Mouse (Mus musculus) spleen, postnatal 10 days (tissue): ENCODE data around the gene Txndc11.
A peak's percentile ranks its signal among the peaks of the same experiment; 100 is the strongest.

Experiments
- DNase-seq, 2 experiments: peaks; one replicate each; pipeline ENCODE4 v3.0.0; 2021 to 2022; ENCODE audit warnings: low spot score in 2 of 2

The Txndc11 gene

GRCm38 (mm10) chr16:11104905-11105304 is 29.5 kb downstream of the Txndc11 start:
- DNase-seq: no peak

- DNase-seq: no peak
Observed at GRCm38 (mm10) chr16:11097301-11097700, 37.1 kb downstream of the Txndc11 start.

- DNase-seq: no peak
Observed at GRCm38 (mm10) chr16:11093717-11094386, 40.6 kb downstream of the Txndc11 start.

GRCm38 (mm10) chr16:11092523-11092922 is 41.9 kb downstream of the Txndc11 start:
- no peak for DNase-seq

GRCm38 (mm10) chr16:11092061-11092460 is 42.4 kb downstream of the Txndc11 start:
- DNase-seq: no peak

GRCm38 (mm10) chr16:11090836-11091570 is 43.4 kb downstream of the Txndc11 start:
- no peak for DNase-seq

- no peak for DNase-seq
Observed at GRCm38 (mm10) chr16:11086856-11087588, 47.4 kb downstream of the Txndc11 start.

GRCm38 (mm10) chr16:11086299-11086698 is 48.2 kb downstream of the Txndc11 start:
- no peak for DNase-seq

- no peak for DNase-seq
Observed at GRCm38 (mm10) chr16:11084181-11084580, 50.3 kb downstream of the Txndc11 start.

- no peak for DNase-seq
Observed at GRCm38 (mm10) chr16:11078216-11078869, 56.1 kb downstream of the Txndc11 start.

- peak in 1 of 2 experiments; percentile 66 for DNase-seq
Observed at GRCm38 (mm10) chr16:11077601-11078201, 56.7 kb downstream of the Txndc11 start.

- no peak for DNase-seq
Observed at GRCm38 (mm10) chr16:11073060-11073459, 61.4 kb downstream of the Txndc11 start.

- DNase-seq: no peak
Observed at GRCm38 (mm10) chr16:11072454-11072853, 62.0 kb downstream of the Txndc11 start.

- no peak for DNase-seq
Observed at GRCm38 (mm10) chr16:11071887-11072286, 62.6 kb downstream of the Txndc11 start.

GRCm38 (mm10) chr16:11071176-11071575 is 63.3 kb downstream of the Txndc11 start:
- no peak for DNase-seq

- DNase-seq: no peak
Observed at GRCm38 (mm10) chr16:11069710-11070420, 64.6 kb downstream of the Txndc11 start.

GRCm38 (mm10) chr16:11069271-11069670 is 65.2 kb downstream of the Txndc11 start:
- no peak for DNase-seq

GRCm38 (mm10) chr16:11068666-11069065 is 65.8 kb downstream of the Txndc11 start:
- DNase-seq: no peak

GRCm38 (mm10) chr16:11066833-11067191 is 67.6 kb downstream of the Txndc11 start:
- DNase-seq: no peak

GRCm38 (mm10) chr16:11066029-11066832 is 68.2 kb downstream of the Txndc11 start, which contains the start of gene Litaf:
TSS of gene Litaf (minus strand) at chr16:11066157.
- DNase-seq: peak; percentile 75 to 96
